Mouse (Mus musculus): ENCODE data around the gene Ifitm1. TPM values are rescaled to one million over a fixed set of nuclear protein-coding genes. Genes with fewer than 3 reads are reported as not detected.

Gene Ifitm1
- polyA plus RNA-seq, 1 experiment from 2014 or later, result 7.4 TPM

DNA sequence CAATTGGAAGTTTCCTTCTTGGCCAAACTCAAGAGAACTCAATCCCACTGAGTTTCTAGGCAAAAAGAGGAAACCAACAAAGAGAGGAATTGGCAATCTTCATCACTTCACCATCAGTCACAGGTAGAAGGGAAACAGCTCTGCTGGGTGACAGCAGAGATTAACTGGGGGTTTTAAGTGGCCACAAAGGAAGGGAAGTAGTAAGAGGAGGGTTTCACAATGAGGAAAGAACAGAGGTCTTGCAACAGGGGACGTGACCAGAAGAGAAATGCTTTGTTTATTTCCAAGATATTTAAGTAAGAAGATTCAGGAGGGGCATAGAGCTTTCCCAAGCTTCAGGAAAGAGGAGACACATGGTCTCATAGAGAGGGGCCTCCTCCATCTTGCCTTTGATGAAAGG is 30.8 kb downstream of the Ifitm1 start:
- no peaks in the 10 kb centered on the region for H3K36me3 ChIP-seq (ENCODE audit: control insufficient read depth, insufficient read depth, low read length)
- WGBS, result 48% methylated on average over 1 of the region's 1 CpGs
- H3K4me1 ChIP-seq (ENCODE audit: control insufficient read depth in 2 of 2, insufficient read depth in 2 of 2, low read length in 2 of 2), result no peaks in the 10 kb centered on the region
- no peak overlapping the region for H3K4me3 ChIP-seq (ENCODE audit: control insufficient read depth in 1 of 2, insufficient read depth in 1 of 2, low read depth in 1 of 2, low read length in 2 of 2)
- H3K4me2 ChIP-seq (ENCODE audit: low read length), result no peak overlapping the region
- H3K27ac ChIP-seq (replicated peaks in 1 of 2; ENCODE audit: control insufficient read depth in 1 of 2, insufficient read depth in 1 of 2, low read depth in 2 of 2, low read length in 2 of 2), result no peak overlapping the region
- no peaks in the 10 kb centered on the region for H3K9me3 ChIP-seq (ENCODE audit: control insufficient read depth, low read length)
- H3K9ac ChIP-seq (ENCODE audit: low read length), result no peak overlapping the region
- ATAC-seq (ENCODE audit: insufficient number of reproducible peaks, insufficient read depth, low FRiP score, low read depth), result no peak
- no peaks in the 10 kb centered on the region for H3K27me3 ChIP-seq (ENCODE audit: control insufficient read depth, insufficient read depth, low read length)

DNA sequence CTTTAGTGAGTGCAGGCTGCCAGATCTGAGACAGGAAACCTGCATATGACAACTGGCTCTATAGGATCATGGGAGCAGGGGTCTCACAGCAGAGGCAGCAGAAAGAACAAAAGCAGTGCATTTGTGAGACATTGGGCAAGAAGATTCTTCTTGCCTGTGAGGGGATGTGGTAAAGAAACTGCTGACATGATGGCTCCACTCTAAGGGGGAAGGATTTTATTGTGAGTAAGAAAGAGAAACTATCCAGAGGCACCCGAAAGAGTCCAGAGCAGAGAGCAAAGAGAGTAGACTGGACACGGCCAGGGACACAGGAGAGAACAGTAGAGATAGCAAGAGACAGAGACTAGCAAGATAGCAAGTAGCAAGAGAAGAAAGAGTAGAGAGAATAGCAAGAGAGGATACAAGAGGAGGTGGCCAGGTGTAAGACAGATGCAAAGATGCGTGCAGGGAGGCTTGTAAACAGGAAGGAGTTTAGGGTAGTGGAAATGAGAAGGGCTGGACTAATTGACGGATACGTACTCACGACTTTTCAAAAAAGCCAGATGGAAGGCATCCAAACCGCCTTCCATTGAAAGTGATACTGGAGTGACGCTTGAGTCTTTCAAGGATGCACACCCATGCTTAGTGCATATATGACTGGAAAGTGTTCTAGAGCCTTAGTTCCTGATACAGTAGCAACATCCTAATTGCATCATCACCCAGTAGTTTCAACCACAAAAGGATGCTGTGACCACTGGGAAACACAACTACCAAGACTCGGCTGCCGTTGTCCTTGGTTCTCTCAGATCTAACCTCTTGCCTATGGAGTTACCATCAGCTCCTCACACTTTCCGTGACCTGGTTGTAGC is 32.1 kb downstream of the Ifitm1 start:
- no peak overlapping the region for H3K27ac ChIP-seq (replicated peaks in 1 of 2; ENCODE audit: control insufficient read depth in 1 of 2, insufficient read depth in 1 of 2, low read depth in 2 of 2, low read length in 2 of 2)
- WGBS, result 77% methylated on average over 11 of the region's 11 CpGs

DNA sequence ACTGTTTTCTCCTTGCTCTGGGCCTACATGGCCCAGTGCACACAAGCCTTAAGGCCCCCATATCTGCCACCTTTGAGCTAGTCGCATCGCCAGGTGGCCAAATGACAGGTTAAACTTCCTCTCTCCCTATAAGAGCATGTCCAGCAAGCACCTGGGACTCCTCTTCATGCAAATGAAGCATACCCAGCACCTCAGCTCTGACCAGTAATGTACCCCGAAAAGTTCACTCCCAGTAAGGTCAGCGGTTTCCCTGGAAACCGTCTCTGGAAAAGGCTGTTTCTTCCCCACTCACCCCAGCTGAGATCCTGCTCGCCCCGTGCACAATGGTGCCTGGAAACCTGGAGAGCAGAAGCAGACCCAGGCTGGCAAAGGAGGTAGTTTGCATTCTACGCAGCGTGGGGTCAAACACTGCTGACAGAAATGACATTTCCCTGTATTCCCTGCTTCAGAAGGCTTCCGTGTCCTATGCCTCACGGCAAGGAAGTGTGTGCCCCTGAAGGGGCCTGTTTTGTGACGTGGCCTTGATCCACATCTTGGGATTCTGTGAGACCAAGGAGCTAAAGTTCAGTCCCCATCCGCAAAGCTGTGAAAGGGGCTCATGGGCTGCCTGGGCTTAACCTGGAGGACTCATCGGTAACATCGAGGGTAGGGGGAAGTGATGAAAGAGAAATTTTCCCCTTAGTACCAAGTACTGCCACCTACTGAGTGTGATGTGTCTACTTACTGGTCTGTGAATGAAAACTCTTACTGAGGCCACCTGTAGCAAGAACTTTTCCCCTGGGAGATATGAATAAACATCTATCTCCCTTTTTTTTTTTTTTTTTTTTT is 34.1 kb downstream of the Ifitm1 start:
- H3K27ac ChIP-seq (replicated peaks in 1 of 2; ENCODE audit: control insufficient read depth in 1 of 2, insufficient read depth in 1 of 2, low read depth in 2 of 2, low read length in 2 of 2), result no peak overlapping the region
- no peaks in the 10 kb centered on the region for H3K36me3 ChIP-seq (ENCODE audit: control insufficient read depth, insufficient read depth, low read length)
- no peaks in the 10 kb centered on the region for H3K9me3 ChIP-seq (ENCODE audit: control insufficient read depth, low read length)
- H3K4me1 ChIP-seq (ENCODE audit: control insufficient read depth in 2 of 2, insufficient read depth in 2 of 2, low read length in 2 of 2), result no peaks in the 10 kb centered on the region
- no peak for ATAC-seq (ENCODE audit: insufficient number of reproducible peaks, insufficient read depth, low FRiP score, low read depth)
- H3K4me2 ChIP-seq (ENCODE audit: low read length), result no peak overlapping the region
- no peaks in the 10 kb centered on the region for H3K27me3 ChIP-seq (ENCODE audit: control insufficient read depth, insufficient read depth, low read length)
- H3K9ac ChIP-seq (ENCODE audit: low read length), result no peak overlapping the region
- WGBS, result 68% methylated on average over 15 of the region's 15 CpGs
- H3K4me3 ChIP-seq (ENCODE audit: control insufficient read depth in 1 of 2, insufficient read depth in 1 of 2, low read depth in 1 of 2, low read length in 2 of 2), result no peak overlapping the region

More for the DNA sequence above, 32.1 kb downstream of the Ifitm1 start:
- Histone ChIP-seq H3K4me1 (ENCODE audit: control insufficient read depth in 2 of 2, insufficient read depth in 2 of 2, low read length in 2 of 2) (no peaks in the 10 kb centered on the region), H3K4me3 (ENCODE audit: control insufficient read depth in 1 of 2, insufficient read depth in 1 of 2, low read depth in 1 of 2, low read length in 2 of 2) (no peak overlapping the region), H3K4me2 (ENCODE audit: low read length) (no peak overlapping the region), H3K9ac (ENCODE audit: low read length) (no peak overlapping the region), H3K36me3 (ENCODE audit: control insufficient read depth, insufficient read depth, low read length) (no peaks in the 10 kb centered on the region), H3K27me3 (ENCODE audit: control insufficient read depth, insufficient read depth, low read length) (no peaks in the 10 kb centered on the region), H3K9me3 (ENCODE audit: control insufficient read depth, low read length) (no peaks in the 10 kb centered on the region)
- no peak for ATAC-seq (ENCODE audit: insufficient number of reproducible peaks, insufficient read depth, low FRiP score, low read depth)

DNA sequence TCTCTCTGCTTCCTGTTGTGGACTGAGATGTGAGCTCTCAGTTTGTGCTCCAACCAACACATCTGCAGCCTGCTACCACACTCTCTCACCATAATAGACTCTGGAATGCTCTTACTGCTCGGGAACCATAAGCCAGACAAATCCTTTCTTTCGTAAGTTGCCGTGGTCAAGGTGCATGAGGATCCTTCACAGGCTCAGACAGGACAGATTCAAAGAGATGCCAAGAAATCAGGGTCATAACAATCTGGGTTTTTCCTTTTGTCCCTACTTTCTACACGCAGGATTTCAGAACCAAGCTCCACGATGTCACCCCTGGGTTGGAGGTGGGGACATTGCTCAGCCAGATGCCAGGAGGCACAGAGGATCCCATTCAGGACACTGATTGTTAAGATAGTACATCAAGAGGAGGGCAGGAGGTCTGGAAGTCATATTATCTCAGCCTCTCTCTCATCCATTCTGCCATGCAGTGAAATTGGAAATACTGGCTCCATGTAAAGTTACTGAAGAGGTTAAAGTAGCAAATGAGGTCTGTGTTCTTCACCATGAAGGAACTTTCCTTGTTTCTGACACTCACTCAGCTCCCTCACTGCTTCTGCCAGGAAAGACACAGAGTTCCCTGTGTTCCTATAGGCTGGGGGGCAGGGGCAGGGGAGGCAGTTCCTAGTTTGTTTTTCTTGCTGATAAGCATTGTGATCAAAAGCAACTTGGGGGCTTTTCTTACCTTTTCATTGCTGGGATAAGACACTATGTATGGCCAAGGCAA is 36.4 kb downstream of the Ifitm1 start:
- Histone ChIP-seq H3K9ac (ENCODE audit: low read length) (no peak overlapping the region), H3K36me3 (ENCODE audit: control insufficient read depth, insufficient read depth, low read length) (no peaks in the 10 kb centered on the region), H3K9me3 (ENCODE audit: control insufficient read depth, low read length) (no peaks in the 10 kb centered on the region), H3K4me2 (ENCODE audit: low read length) (no peak overlapping the region), H3K27me3 (ENCODE audit: control insufficient read depth, insufficient read depth, low read length) (no peaks in the 10 kb centered on the region), H3K27ac (replicated peaks in 1 of 2; ENCODE audit: control insufficient read depth in 1 of 2, insufficient read depth in 1 of 2, low read depth in 2 of 2, low read length in 2 of 2) (no peak overlapping the region), H3K4me3 (ENCODE audit: control insufficient read depth in 1 of 2, insufficient read depth in 1 of 2, low read depth in 1 of 2, low read length in 2 of 2) (no peak overlapping the region), H3K4me1 (ENCODE audit: control insufficient read depth in 2 of 2, insufficient read depth in 2 of 2, low read length in 2 of 2) (no peaks in the 10 kb centered on the region)
- ATAC-seq (ENCODE audit: insufficient number of reproducible peaks, insufficient read depth, low FRiP score, low read depth), result no peak
- 64% methylated on average over 5 of the region's 5 CpGs for WGBS

DNA sequence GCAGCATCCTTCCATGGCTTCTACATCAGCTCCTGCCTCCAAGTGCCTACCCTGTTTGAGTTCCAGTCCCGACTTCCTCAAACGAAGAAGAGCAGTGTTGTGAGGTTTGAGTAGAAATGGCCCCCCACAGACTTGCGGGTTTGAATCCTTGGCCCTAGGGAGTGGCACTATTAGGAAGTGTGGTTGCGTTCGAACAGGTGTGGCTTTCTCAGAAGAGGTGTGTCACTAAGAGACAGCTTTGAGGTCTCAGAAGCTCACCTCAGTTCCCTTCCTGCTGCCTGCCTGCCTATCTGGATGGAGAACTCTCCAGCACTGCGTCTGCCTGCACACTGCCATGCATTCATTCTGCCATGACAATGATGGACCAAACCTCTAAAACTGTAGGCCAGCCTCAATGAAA is 39.4 kb downstream of the Ifitm1 start:
- 89% methylated on average over 6 of the region's 6 CpGs for WGBS
- H3K27ac ChIP-seq (replicated peaks in 1 of 2; ENCODE audit: control insufficient read depth in 1 of 2, insufficient read depth in 1 of 2, low read depth in 2 of 2, low read length in 2 of 2), result no peak overlapping the region
- H3K9ac ChIP-seq (ENCODE audit: low read length), result no peak overlapping the region
- H3K4me1 ChIP-seq (ENCODE audit: control insufficient read depth in 2 of 2, insufficient read depth in 2 of 2, low read length in 2 of 2), result peaks cover 7% of the 10 kb centered on the region in 2 experiments; a peak in 2 of 4 replicates
- H3K36me3 ChIP-seq (ENCODE audit: control insufficient read depth, insufficient read depth, low read length), result no peaks in the 10 kb centered on the region
- H3K9me3 ChIP-seq (ENCODE audit: control insufficient read depth, low read length), result no peaks in the 10 kb centered on the region
- no peak overlapping the region for H3K4me3 ChIP-seq (ENCODE audit: control insufficient read depth in 1 of 2, insufficient read depth in 1 of 2, low read depth in 1 of 2, low read length in 2 of 2)
- H3K4me2 ChIP-seq (ENCODE audit: low read length), result no peak overlapping the region
- H3K27me3 ChIP-seq (ENCODE audit: control insufficient read depth, insufficient read depth, low read length), result 0 out of 2 replicates have a peak, but pooled peaks cover 4% of the 10 kb centered on the region
- ATAC-seq (ENCODE audit: insufficient number of reproducible peaks, insufficient read depth, low FRiP score, low read depth), result no peak

DNA sequence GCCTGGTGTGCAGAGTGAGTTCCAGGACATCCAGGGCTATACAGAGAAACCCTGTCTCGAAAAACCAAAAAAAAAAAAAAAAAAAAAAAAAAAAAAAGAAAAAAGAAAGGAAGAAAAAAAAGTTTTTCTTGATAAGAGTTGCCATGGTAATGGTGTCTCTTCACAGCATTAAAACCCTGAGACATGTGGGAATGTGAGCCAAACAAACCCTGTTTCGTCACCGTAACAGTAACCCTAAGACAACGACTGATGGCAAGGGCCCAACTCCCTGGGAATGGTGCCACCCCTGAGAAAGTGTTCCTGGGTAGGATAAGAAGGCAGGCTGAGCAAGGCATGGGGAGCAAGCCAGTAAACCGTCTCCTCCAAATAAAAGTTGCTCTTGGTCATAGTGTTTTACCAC is 39.9 kb downstream of the Ifitm1 start:
- no peak for ATAC-seq (ENCODE audit: insufficient number of reproducible peaks, insufficient read depth, low FRiP score, low read depth)
- Histone ChIP-seq H3K27ac (replicated peaks in 1 of 2; ENCODE audit: control insufficient read depth in 1 of 2, insufficient read depth in 1 of 2, low read depth in 2 of 2, low read length in 2 of 2) (no peak overlapping the region), H3K4me2 (ENCODE audit: low read length) (no peak overlapping the region), H3K36me3 (ENCODE audit: control insufficient read depth, insufficient read depth, low read length) (no peaks in the 10 kb centered on the region), H3K4me3 (ENCODE audit: control insufficient read depth in 1 of 2, insufficient read depth in 1 of 2, low read depth in 1 of 2, low read length in 2 of 2) (no peak overlapping the region), H3K9me3 (ENCODE audit: control insufficient read depth, low read length) (no peaks in the 10 kb centered on the region), H3K4me1 (ENCODE audit: control insufficient read depth in 2 of 2, insufficient read depth in 2 of 2, low read length in 2 of 2) (peaks cover 7% of the 10 kb centered on the region in 2 experiments; a peak in 2 of 4 replicates), H3K9ac (ENCODE audit: low read length) (no peak overlapping the region), H3K27me3 (ENCODE audit: control insufficient read depth, insufficient read depth, low read length) (0 out of 2 replicates have a peak, but pooled peaks cover 4% of the 10 kb centered on the region)
- 76% methylated on average over 5 of the region's 5 CpGs for WGBS

DNA sequence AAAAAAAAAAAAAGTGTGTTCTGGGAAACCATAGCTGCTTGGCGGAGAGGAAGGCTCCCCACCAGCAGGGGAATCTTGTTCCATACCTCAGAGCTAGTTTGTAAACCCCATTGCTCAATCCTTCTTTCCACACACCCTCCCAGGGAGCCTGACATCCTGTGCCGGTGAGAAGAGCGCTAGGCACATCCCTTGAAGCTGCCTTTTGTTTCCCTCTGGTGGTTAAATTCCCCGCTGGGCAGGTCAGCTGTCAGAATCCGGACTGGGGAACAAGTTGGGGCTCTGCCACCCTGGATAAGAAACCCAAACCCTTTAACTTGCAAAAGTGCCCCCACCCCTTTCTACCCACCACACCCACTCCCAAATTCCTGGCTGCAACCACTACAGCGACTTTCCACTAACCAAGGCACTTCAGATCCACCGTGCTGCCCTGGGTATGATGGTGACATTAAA is 41.3 kb downstream of the Ifitm1 start:
- Histone ChIP-seq H3K4me3 (ENCODE audit: control insufficient read depth in 1 of 2, insufficient read depth in 1 of 2, low read depth in 1 of 2, low read length in 2 of 2) (0 out of 4 replicates have a peak overlapping the region, but pooled peaks of 1 of the 2 experiments have one; percentile 13), H3K36me3 (ENCODE audit: control insufficient read depth, insufficient read depth, low read length) (no peaks in the 10 kb centered on the region), H3K4me1 (ENCODE audit: control insufficient read depth in 2 of 2, insufficient read depth in 2 of 2, low read length in 2 of 2) (peaks cover 7% of the 10 kb centered on the region in 2 experiments; a peak in 2 of 4 replicates), H3K4me2 (ENCODE audit: low read length) (peak overlapping the region; percentile 55), H3K27me3 (ENCODE audit: control insufficient read depth, insufficient read depth, low read length) (0 out of 2 replicates have a peak, but pooled peaks cover 4% of the 10 kb centered on the region), H3K9ac (ENCODE audit: low read length) (no peak overlapping the region), H3K9me3 (ENCODE audit: control insufficient read depth, low read length) (no peaks in the 10 kb centered on the region), H3K27ac (replicated peaks in 1 of 2; ENCODE audit: control insufficient read depth in 1 of 2, insufficient read depth in 1 of 2, low read depth in 2 of 2, low read length in 2 of 2) (no peak overlapping the region)
- no peak for ATAC-seq (ENCODE audit: insufficient number of reproducible peaks, insufficient read depth, low FRiP score, low read depth)
- 3% methylated on average over 7 of the region's 7 CpGs for WGBS
